Mouse (Mus musculus): Measurements from ENCODE around the gene Fam227b. TPM values are rescaled to one million over a fixed set of nuclear protein-coding genes. Genes with fewer than 3 reads are reported as not detected.

The Fam227b gene
- polyA plus RNA-seq, 1 experiment from 2014 or later = not detected

GRCm38 (mm10) chr2:126045621-126046020, 106.2 kb downstream of the Fam227b start:
- Histone ChIP-seq H3K4me3 (no peak overlapping the region), H3K27me3 (ENCODE audit: low read depth, poor library complexity, severe bottlenecking) (no peaks in the 10 kb centered on the region), H3K4me1 (peaks cover 16% of the 10 kb centered on the region), H3K36me3 (no peaks in the 10 kb centered on the region), H3K27ac (replicated peaks) (no peak overlapping the region), H3K9me3 (replicated peaks) (no peaks in the 10 kb centered on the region)
- no peak for DNase-seq (ENCODE audit: low spot score)
- WGBS = 92% methylated on average over 5 of the region's 5 CpGs

GRCm38 (mm10) chr2:126042674-126043073, 109.1 kb downstream of the Fam227b start:
- Histone ChIP-seq H3K4me3 (no peak overlapping the region), H3K4me1 (peaks cover 16% of the 10 kb centered on the region), H3K27ac (replicated peaks) (0 out of 2 replicates have a peak overlapping the region, but pooled peaks have one; percentile 38), H3K27me3 (ENCODE audit: low read depth, poor library complexity, severe bottlenecking) (no peaks in the 10 kb centered on the region), H3K9me3 (replicated peaks) (no peaks in the 10 kb centered on the region), H3K36me3 (no peaks in the 10 kb centered on the region)
- no peak for DNase-seq (ENCODE audit: low spot score)
- WGBS = 63% methylated on average over 3 of the region's 3 CpGs

- Histone ChIP-seq H3K27ac (replicated peaks) (no peak overlapping the region), H3K27me3 (ENCODE audit: low read depth, poor library complexity, severe bottlenecking) (no peaks in the 10 kb centered on the region), H3K4me3 (no peak overlapping the region), H3K9me3 (replicated peaks) (no peaks in the 10 kb centered on the region), H3K36me3 (no peaks in the 10 kb centered on the region), H3K4me1 (peaks cover 16% of the 10 kb centered on the region)
- DNase-seq (ENCODE audit: low spot score) = no peak
- WGBS = 91% methylated on average over 6 of the region's 6 CpGs
Measured at GRCm38 (mm10) chr2:126041237-126041636, 110.6 kb downstream of the Fam227b start.

- DNase-seq (ENCODE audit: low spot score) = no peak
- H3K27me3 ChIP-seq (ENCODE audit: low read depth, poor library complexity, severe bottlenecking) = no peaks in the 10 kb centered on the region
- 89% methylated on average over 2 of the region's 2 CpGs for WGBS
- H3K9me3 ChIP-seq (replicated peaks) = no peaks in the 10 kb centered on the region
- no peak overlapping the region for H3K4me3 ChIP-seq
- H3K36me3 ChIP-seq = no peaks in the 10 kb centered on the region
- H3K27ac ChIP-seq (replicated peaks) = no peak overlapping the region
- H3K4me1 ChIP-seq = peaks cover 16% of the 10 kb centered on the region
Measured at GRCm38 (mm10) chr2:126040651-126041050, 111.2 kb downstream of the Fam227b start.

GRCm38 (mm10) chr2:126039414-126039891, 112.4 kb downstream of the Fam227b start:
- Histone ChIP-seq H3K4me1 (peaks cover 13% of the 10 kb centered on the region), H3K9me3 (replicated peaks) (no peaks in the 10 kb centered on the region), H3K36me3 (no peaks in the 10 kb centered on the region), H3K27me3 (ENCODE audit: low read depth, poor library complexity, severe bottlenecking) (no peaks in the 10 kb centered on the region), H3K27ac (replicated peaks) (no peak overlapping the region), H3K4me3 (no peak overlapping the region)
- no peak for DNase-seq (ENCODE audit: low spot score)
- 83% methylated on average over 4 of the region's 4 CpGs for WGBS

- no peak overlapping the region for H3K27ac ChIP-seq (replicated peaks)
- H3K9me3 ChIP-seq (replicated peaks) = no peaks in the 10 kb centered on the region
- no peaks in the 10 kb centered on the region for H3K27me3 ChIP-seq (ENCODE audit: low read depth, poor library complexity, severe bottlenecking)
- H3K4me1 ChIP-seq = peaks cover 7% of the 10 kb centered on the region
- 75% methylated on average over 7 of the region's 7 CpGs for WGBS
- no peak overlapping the region for H3K4me3 ChIP-seq
- H3K36me3 ChIP-seq = no peaks in the 10 kb centered on the region
- no peak for DNase-seq (ENCODE audit: low spot score)
Measured at GRCm38 (mm10) chr2:126038221-126039000, 113.4 kb downstream of the Fam227b start.

GRCm38 (mm10) chr2:126036121-126036520, 115.7 kb downstream of the Fam227b start:
- H3K9me3 ChIP-seq (replicated peaks) = no peaks in the 10 kb centered on the region
- no peak overlapping the region for H3K27ac ChIP-seq (replicated peaks)
- H3K4me3 ChIP-seq = no peak overlapping the region
- 90% methylated on average over 4 of the region's 4 CpGs for WGBS
- H3K27me3 ChIP-seq (ENCODE audit: low read depth, poor library complexity, severe bottlenecking) = no peaks in the 10 kb centered on the region
- no peak for DNase-seq (ENCODE audit: low spot score)
- H3K36me3 ChIP-seq = no peaks in the 10 kb centered on the region
- 0 out of 2 replicates have a peak, but pooled peaks cover 3% of the 10 kb centered on the region for H3K4me1 ChIP-seq

- DNase-seq (ENCODE audit: low spot score) = no peak
- no peak overlapping the region for H3K27ac ChIP-seq (replicated peaks)
- no peaks in the 10 kb centered on the region for H3K9me3 ChIP-seq (replicated peaks)
- no peak overlapping the region for H3K4me3 ChIP-seq
- no peaks in the 10 kb centered on the region for H3K36me3 ChIP-seq
- no peaks in the 10 kb centered on the region for H3K27me3 ChIP-seq (ENCODE audit: low read depth, poor library complexity, severe bottlenecking)
- 0 out of 2 replicates have a peak, but pooled peaks cover 3% of the 10 kb centered on the region for H3K4me1 ChIP-seq
- 89% methylated on average over 15 of the region's 15 CpGs for WGBS
Measured at GRCm38 (mm10) chr2:126035013-126035770, 116.6 kb downstream of the Fam227b start.

- 0 out of 2 replicates have a peak, but pooled peaks cover 3% of the 10 kb centered on the region for H3K4me1 ChIP-seq
- WGBS = 76% methylated on average over 15 of the region's 15 CpGs
- no peak within 1 kb of the TSS for H3K27ac ChIP-seq (replicated peaks)
- no peaks in the 10 kb centered on the region for H3K9me3 ChIP-seq (replicated peaks)
- H3K27me3 ChIP-seq (ENCODE audit: low read depth, poor library complexity, severe bottlenecking) = no peaks in the 10 kb centered on the region
- no peak within 1 kb of the TSS for H3K4me3 ChIP-seq
- no peaks in the 10 kb centered on the region for H3K36me3 ChIP-seq
- DNase-seq (ENCODE audit: low spot score) = no peak
Measured at GRCm38 (mm10) chr2:126034379-126035005, 117.3 kb downstream of the Fam227b start, which contains the start of gene Fgf7. Fgf7 (plus strand) TSS chr2:126034658.

GRCm38 (mm10) chr2:126033114-126033972, 118.5 kb downstream of the Fam227b start:
- Histone ChIP-seq H3K36me3 (no peaks in the 10 kb centered on the region), H3K4me3 (no peak overlapping the region), H3K27me3 (ENCODE audit: low read depth, poor library complexity, severe bottlenecking) (no peaks in the 10 kb centered on the region), H3K27ac (replicated peaks) (no peak overlapping the region), H3K4me1 (0 out of 2 replicates have a peak, but pooled peaks cover 3% of the 10 kb centered on the region), H3K9me3 (replicated peaks) (no peaks in the 10 kb centered on the region)
- no peak for DNase-seq (ENCODE audit: low spot score)
- 81% methylated on average over 8 of the region's 8 CpGs for WGBS

- 61% methylated on average over 8 of the region's 8 CpGs for WGBS
- no peaks in the 10 kb centered on the region for H3K27me3 ChIP-seq (ENCODE audit: low read depth, poor library complexity, severe bottlenecking)
- no peak overlapping the region for H3K27ac ChIP-seq (replicated peaks)
- no peak overlapping the region for H3K4me3 ChIP-seq
- H3K4me1 ChIP-seq = 0 out of 2 replicates have a peak, but pooled peaks cover 3% of the 10 kb centered on the region
- H3K9me3 ChIP-seq (replicated peaks) = no peaks in the 10 kb centered on the region
- no peaks in the 10 kb centered on the region for H3K36me3 ChIP-seq
- DNase-seq (ENCODE audit: low spot score) = no peak
Measured at GRCm38 (mm10) chr2:126031186-126031900, 120.5 kb downstream of the Fam227b start.

Data from midbrain, embryonic 10.5 days (tissue).